Mouse (Mus musculus): Measurements from ENCODE around the gene Arl15.

Gene Arl15

DNA sequence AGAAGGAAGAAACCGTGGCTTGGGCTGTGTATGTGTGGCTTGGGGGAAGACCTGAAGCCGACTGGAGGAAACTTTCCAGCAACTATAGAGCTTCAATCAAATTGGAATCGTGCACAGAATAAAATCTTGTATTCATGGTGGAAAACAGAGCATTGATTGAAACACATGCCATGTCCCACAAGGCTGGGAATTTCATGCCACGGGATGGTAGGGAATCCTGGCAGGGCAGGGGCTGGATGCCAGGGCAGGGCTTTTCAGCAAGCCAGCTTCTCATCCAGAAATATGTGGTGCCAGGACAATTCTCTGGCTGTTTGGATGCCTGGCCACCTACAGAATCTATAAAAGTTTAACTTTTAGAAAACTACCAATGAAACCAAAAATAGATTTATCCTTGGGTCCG lies 122.5 kb downstream of the Arl15 start:
- no peak for DNase-seq (ENCODE audit: low spot score in 2 of 2)

DNA sequence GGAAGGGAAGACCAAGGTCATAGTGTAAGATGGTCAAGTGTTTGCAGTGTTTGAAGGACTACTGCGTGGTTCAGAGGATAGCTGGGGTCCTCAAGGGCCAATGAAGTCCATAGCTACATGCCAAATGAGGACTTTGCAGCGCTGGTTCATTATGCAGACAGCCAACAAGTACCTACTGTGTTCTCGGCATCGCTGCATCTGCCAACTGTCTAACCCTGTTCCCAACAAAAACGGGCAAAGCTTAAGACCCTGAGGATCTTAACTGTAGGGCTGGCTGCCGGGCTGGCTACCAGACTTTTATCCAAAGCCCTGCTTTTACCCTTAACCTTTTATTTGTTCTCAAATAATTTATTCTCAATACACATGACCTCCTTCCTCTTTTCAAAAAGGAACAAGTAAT lies 123.1 kb downstream of the Arl15 start:
- no peak for DNase-seq (ENCODE audit: low spot score in 2 of 2)

DNA sequence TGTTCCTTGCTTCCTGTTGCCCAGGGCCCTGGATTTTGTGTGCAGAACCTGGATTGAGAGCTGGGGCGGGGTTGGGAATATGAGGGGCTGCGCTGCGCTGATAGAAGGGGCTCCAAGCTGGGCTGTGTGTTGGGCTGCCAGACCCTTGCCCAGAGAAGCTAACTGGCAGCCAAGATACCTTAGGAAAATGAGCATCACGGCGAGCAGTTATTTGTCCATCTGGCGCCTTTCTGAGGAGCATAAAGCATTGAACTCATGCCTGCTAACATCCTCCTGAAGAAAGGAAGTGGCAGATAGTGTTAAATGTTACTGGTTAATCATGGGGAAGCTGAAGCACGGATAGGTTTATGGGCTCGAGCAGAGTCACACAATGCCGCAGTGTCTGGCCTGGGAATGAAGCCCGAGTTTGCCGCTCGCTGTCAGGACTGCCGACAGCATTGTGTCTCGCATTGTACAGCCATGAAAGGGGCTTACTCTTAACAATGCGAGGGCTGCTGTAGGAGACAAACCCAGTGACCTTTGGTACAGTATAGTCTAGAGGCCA lies 123.6 kb downstream of the Arl15 start:
- DNase-seq (ENCODE audit: low spot score in 2 of 2) = no peak

DNA sequence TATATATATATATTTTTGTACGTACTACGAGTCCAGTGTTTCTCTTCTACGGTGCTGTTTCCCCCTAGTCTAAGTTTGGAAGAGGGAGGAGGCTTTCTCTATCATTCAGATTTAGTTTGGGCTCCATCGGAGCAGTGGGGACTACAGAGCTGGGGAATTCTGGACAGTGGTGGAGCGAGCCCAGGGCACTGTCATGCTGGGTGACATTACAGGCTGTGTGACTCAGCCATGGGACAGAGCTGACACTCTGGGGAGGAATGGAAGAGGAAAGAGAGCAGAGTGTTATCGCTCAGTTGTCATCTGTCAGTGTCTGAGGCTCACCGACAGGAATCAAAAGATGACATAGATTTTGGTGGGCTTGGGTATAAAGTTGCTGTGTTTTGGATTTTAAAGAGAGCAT lies 124.4 kb downstream of the Arl15 start:
- DNase-seq (ENCODE audit: low spot score in 2 of 2) = no peak

DNA sequence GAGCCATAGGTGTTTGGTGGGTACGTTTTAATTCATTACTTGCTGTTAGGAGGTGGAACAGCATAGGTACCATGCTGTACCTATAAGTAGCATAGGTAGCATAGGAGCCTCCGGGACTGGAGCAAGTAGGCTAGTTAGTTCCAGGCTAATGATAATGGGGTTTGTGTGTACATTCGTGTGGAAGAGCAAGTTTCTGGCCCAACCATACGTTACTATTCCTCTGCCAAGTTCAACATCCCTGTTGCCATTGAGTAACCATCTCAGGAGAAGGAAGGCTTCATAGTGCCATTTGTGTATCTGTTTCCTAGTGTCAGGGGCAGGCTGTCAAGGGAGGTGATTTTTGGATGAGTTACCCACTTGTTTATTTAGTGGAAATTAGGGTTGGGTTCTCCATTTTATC lies 141.4 kb downstream of the Arl15 start:
- no peak for DNase-seq (ENCODE audit: low spot score in 2 of 2)

DNA sequence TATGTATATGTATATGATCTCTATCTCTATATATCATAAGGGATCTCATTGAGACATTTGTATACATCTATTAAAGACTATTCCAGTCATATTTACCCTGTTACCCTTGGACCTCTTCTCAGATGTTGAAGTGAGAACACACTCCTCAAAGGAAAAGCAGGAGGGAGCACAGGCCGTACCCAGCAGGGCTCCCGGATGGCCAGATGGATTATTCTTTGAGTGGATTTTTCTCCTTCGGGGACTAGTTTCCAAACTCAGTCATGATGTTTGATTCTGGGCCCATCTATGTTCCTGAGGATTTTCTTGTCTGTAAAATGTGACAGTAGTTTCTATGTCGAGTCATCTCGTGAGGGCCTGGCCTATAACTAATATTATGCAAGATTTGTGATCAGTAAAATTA lies 142.9 kb downstream of the Arl15 start:
- no peak for DNase-seq (ENCODE audit: low spot score in 2 of 2)

DNA sequence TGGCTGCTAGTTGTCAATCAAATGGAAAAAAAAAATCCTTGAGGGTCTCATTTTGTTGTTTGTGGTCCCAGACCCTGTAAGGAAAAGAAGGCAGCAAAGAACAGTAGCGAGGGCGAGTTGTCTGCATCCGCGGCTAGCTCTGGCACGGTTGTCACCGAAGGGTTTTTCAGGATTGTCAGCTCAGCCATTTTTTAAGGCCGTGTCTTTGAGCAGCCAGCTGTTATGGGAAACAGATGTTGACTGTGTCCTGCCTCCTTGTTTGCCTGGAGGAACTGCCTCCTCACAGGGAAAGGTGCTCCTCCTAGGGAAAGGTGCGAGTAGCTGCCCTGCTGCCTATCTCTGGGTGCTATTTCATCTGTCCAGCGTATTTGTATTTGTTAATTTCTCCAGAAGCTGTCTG lies 144.3 kb downstream of the Arl15 start:
- DNase-seq (ENCODE audit: low spot score in 2 of 2) = no peak

DNA sequence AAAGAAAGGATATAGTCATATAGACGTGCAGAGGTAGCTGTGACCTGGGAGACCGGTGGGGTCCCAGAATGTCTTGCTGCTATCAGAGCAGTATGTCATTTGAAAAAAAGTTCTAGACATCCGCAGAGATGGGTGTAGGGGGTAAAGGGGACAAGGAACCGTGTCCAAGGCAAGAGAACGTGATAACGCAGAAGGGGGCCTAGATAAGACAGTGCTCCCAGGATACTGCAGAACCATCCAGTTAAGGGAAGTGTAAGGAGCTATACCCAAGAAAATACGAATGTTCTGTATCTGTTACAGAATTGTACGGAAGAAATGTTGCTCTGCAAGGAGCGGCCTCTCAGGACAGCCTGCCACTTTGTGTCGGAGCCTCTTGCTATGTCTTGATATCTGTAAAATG lies 144.8 kb downstream of the Arl15 start:
- no peak for DNase-seq (ENCODE audit: low spot score in 2 of 2)

DNA sequence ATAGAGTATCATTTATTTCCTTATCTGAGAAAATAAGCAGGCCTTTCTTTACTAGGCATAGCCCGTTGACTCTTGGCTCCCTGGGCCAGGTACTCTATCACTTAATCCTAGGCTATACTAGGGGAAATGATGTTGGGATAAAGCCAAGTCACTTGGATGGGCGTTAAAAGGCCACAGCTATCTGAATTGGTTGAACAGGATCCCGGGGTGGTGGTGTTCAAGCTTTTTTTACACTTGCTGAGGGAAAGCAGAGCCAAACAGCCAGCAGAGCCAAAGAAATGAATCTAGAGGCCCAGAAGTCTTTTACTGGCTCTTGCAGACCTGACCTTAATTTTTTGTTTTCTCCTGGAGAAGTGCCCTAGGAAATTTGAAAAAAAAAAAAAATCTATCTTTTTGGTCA lies 145.4 kb downstream of the Arl15 start:
- DNase-seq (ENCODE audit: low spot score in 2 of 2) = no peak

DNA sequence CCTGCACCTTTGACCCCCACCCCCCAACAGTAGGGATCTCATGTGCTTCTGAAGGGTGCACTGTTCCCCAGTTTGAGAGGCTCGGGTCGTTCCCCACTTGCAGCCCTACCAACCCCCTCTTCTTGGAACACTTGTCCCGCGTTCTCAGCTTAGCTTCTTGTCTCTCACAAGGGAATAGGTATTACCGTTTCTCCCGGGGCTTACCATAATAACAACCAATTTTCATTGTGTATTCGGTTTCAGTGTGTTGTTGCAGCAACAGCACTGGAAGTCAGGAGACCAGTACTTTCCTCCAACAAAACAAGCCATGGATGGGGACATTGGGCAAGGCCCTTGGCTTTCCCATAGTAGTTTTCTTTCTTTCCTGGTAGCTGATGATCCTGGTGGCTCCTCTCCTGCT lies 145.8 kb downstream of the Arl15 start:
- no peak for DNase-seq (ENCODE audit: low spot score in 2 of 2)

DNA sequence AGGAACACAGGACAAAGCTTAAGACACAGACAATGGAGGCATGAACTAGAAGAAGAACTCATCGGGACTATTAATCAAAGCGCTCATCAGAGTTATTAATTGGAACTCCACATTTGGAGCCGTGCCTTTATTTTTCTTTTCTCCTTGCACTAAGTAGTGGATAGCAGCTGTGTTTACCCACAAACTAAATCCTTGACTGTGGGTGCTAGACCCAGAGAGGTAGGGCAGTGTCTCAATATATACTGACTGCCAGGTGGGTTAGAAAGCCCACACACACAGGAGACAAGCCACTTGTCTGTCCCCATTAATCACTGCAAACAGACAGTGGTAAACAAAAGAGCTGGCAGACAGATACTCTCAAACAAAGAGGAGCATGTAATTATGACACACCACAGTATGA lies 147.6 kb downstream of the Arl15 start:
- no peak for DNase-seq (ENCODE audit: low spot score in 2 of 2)

DNA sequence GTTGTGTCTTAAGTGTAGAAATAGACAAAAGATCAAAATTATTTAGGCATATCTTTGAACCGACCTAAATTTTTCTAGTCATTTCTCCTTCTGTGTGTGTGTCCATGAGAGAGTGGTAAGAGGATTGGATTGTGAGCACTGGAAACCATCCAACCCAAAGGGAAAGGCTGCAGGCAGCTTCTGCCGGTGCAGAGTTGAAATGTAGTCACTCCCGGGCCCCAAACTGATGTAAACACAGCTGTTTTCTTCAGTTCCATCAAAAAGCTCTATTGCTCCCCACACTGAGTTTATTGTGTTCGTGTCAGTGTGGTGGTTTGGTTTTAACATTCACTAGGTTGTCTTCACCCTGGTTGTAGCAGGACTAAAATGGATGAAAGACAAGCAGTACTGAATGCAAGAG lies 153.2 kb downstream of the Arl15 start:
- no peak for DNase-seq (ENCODE audit: low spot score in 2 of 2)

DNA sequence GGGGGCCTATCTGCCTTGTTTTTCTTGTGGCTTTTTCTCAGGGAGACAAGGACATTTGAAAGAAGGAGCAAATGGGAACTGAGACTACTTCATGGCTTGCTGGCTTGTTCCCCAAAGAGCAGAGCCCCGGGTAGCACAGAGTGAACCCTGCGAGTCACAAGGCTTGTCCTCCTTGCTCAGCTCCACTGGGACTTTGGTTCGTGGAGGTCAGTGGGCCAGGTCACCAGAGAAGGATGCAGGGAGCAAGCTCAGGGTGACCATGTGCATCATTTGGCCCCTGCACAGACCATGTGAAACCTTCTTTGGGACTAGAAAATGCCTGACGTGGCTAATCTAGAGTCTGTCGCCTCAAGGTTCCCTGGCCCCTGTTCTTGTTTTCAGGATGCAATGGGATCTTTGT lies 155.4 kb downstream of the Arl15 start:
- DNase-seq (ENCODE audit: low spot score in 2 of 2) = no peak

DNA sequence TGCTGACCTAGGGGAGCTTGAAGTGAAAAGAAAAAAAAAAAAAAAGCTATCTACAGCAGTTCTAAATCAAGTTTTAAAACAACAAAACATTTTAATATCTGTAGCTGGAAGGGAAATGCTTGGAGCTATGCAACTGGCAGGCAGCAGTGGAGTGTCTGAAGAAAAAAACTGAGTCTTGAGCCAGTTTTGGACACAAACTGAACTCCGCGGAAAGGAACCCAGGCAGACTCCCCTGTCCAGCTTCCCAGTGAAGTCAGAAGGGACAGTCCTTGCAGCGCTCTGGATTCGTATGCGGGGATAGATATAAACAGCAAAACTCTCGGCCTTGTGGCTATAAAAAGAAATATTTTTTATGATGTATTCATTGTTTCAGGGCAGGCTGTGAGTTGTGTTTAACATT lies 155.8 kb downstream of the Arl15 start:
- DNase-seq (ENCODE audit: low spot score in 2 of 2) = no peak

DNA sequence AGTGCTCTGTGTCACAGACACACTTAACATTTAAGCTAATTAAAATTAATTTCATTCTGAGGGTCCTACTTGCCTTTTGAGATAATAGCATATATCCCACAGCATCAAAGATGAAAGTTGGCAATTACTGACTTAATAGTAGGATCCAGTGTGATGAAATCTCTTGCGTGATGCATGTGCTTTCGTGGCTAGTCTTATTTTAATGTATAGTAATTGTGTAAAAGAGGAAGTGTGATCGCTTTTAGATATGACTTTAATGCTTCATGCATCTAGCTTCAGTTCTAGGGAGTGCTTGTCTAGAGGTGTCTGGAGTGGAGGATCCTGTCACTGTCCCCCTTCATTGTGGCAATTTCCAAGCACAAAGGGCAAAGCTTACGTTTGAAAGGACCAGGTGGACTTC lies 163.1 kb downstream of the Arl15 start:
- DNase-seq (ENCODE audit: low spot score in 2 of 2) = no peak

DNA sequence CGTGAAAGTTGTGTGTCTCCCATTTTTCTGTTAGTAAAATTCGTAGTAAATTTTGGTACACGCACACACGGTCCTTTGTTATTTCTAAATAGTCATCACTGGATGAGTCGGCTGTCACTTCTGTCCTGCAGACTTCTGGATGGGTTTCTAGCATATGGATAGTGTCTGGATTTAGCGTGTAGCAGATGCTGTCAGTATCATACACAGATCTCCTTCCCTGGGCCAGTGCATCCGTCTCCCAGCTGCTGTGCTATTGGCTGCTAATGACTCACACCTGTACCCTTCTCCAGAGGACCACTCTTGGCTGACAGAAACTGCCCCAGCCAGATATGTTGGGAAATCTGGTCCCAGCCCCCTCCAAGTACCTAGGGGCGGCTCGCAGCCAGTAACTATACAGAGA lies 170.6 kb downstream of the Arl15 start:
- no peak for DNase-seq (ENCODE audit: low spot score in 2 of 2)

DNA sequence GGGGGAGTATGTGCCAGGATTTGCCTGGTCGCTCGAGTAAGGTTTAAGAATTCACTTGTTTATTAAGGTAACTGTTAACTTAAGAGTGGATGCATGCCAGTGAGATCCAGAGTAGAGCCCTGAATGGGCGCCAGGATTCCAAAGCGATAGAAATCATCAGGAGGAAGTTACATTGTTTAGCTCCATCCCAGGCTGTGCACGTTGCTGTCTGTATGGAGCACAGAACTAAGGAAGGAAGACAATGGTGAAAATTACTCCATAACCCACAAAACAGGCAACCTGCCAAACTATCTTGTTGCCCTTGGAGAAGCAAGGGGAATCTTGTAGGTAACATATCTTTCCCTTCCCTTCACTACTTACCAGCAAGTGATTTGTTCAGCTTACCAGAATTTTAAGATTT lies 176.4 kb downstream of the Arl15 start:
- DNase-seq (ENCODE audit: low spot score in 2 of 2) = no peak

DNA sequence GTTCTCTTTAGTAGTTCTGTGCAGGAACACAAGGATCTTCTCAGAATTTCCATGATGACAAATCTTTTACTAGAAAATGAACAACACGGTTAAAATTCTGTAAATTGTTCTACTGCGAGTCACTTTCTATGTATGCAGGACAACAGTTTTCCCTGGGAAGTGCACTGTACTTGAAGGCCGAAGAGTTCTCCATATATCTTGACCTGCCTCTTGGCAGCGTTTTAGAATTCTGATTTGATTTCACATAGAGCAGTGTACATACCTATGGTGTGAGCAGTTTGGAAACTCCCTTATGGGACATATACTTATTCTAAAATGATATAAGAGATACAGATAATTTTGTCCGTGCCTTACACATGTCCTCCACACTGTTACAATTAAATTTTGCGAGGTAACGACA lies 178.1 kb downstream of the Arl15 start:
- no peak for DNase-seq (ENCODE audit: low spot score in 2 of 2)

DNA sequence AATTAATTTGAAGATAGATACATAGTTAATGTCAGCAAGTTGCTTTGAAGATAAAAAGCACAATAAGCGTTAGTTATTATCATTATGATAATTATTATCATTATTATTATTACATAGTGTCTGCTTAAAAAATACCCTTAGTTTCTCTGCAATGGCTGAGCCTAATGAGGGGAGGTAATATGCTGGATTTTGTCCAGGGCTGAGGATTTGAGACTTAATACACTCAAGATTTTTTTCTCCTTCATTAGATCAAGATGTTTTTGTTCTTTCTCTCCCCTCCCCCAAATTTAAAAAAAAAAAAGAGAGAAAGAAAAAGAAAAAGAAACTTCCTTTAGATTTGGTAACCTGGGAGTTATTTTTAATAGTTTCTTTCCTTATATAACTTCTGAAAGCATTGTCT lies 180.6 kb downstream of the Arl15 start:
- DNase-seq (ENCODE audit: low spot score in 2 of 2) = no peak

DNA sequence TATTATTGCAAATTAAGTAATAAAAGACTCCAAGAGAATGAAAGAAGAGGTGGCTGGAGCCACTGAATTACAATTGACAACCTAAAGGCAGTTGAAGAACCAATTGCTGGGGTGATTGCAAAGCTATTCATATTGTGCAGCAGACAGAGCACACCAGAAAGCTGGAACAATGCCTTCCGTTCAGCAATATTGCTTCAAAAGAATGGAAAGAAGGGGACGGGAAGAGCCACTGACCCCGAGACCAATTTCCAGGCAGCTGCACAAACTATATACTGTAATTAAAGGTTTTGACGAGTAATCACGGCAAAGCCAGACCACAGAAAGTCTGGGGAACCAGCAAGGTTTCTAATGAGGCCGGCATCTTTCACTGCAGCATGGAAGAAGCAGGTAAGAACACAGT lies 181.4 kb downstream of the Arl15 start:
- no peak for DNase-seq (ENCODE audit: low spot score in 2 of 2)

DNA sequence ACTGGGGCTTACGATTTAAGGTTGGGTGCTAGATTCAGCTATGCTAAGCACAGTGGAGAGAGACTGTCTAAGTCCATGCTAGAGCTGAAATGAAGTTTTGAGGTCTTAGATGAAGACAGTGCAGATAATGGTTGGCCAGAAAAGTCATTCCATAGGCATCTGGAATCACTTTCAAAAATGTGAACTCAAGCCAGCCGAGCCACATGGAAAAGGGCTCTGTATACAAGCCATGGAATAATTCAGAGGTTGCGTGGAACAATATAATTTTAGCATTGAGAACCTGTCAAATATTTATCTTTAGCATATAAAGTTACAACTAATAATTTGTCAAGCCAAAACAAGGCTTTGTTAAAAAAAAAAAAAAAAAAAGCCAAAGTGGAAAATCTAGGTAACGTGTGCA lies 182.6 kb downstream of the Arl15 start:
- no peak for DNase-seq (ENCODE audit: low spot score in 2 of 2)

DNA sequence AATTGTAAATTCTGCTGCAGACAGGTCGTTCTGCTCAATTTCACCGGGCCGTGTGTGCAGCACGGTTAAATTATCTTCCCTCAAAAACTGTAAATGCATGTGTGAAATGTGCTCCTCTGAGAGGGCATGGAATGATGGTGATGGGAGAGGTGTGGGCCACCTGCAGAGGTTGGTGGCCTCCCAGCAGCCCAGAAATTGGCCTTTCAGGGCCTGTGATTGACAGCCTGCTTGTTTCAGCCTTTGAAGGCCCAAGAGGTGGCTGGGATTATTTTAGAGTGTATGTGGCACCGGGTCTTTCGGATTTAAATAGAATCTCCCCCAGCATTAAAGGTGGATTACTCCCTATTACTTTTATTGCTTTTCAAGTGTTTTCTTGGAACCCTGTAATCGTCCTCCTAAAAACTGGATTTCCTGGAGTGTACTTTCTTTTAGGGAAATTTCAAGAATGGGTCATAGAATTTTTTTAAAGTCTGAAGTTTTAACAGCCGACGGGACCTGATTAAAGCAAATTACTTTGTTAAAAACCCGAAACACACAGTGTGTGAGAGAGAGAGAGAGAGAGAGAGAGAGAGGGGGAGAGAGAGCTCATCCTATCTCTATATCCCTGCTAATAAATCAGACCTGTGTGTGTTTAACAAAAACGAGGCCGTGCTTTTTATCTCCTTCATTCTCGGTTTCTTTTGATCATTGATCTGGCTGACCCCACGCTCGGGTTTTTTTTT lies 186.6 kb downstream of the Arl15 start:
- DNase-seq (ENCODE audit: low spot score in 2 of 2) = no peak

DNA sequence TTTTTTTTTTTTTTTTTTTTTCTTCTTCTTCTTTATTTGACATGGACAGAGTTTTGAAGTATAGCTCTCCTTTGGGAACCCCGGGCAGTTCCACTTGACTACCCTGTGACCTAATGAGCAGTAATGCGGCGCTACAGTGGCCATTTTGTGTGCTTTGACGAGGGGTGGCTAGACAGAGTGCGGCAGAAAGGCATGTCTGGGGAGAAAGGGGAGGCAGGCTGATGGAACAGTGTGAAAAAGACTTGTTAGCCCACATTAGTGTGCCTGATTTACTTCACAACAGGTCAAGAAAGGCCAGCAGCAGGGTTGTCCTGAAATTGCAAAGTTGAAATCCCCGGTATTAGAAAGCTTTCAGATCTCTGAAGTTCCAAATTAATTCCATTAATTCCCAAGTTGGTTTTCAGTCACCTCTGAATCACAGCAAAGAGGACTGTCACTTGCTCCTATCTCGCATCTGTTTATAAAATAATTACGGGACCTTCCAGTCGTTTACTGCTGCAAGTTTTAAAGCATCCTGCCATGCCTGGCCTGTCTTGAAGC lies 187.2 kb downstream of the Arl15 start:
- DNase-seq (ENCODE audit: low spot score in 2 of 2) = no peak

DNA sequence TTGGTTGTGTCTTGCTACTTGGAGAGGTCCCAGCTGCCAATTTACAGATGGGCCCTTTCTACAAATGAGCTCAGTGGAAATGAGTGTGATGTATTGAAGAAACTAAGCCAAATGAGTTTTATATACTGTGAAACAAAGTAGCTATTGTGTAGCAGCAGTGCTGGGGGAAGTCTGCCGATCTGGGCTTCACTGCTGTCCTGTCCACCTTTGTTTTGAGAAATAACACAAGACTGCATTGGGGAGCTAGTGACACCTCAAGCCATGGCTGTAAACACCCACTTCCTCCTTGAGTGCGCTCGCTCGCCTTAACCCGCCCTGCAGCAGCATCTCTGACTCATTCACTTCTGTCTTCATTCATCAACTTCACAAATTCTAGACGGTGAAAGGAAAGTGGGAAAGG lies 189.3 kb downstream of the Arl15 start:
- no peak for DNase-seq (ENCODE audit: low spot score in 2 of 2)
